Mouse (Mus musculus) Patski (cell line): ENCODE measurements around the gene Bend3. TPM values are rescaled to one million over a fixed set of nuclear protein-coding genes. Genes with fewer than 3 reads are reported as not detected.
A peak's percentile ranks its signal among the peaks of the same experiment; 100 is the strongest.

Source experiments
- ATAC-seq: fragments of 100-300 bp; one replicate; pipeline ENCODE4 v1.8.0; 2021
- CTCF ChIA-PET: fragments of 350-600 bp; sonication (Branson Sonifier 250); formaldehyde crosslinking; loops from one replicate; lab custom pipeline; 2022; ENCODE audit warnings: inconsistent platforms; lab: Charles Lee
- POLR2A ChIA-PET: fragments of 350-600 bp; sonication (Branson Sonifier 250); formaldehyde crosslinking; loops from one replicate; lab custom pipeline; 2022; ENCODE audit warnings: antibody characterized with exemption, inconsistent platforms; lab: Charles Lee
- DNase-seq: peaks from one replicate; pipeline ENCODE4 v3.0.0-alpha.2; 2011; ENCODE audit warnings: low read depth, low spot score
- H3K27me3 ChIP-seq: fragments of 371-371 bp; one replicate; pipeline ENCODE4 v1.5.1; 2021
- CTCF ChIP-seq: fragments of 100-300 bp; IDR thresholded peaks from one replicate; pipeline ENCODE4 v1.5.1; 2021
- in situ Hi-C: fragments of 300-500 bp; cut with MboI; formaldehyde crosslinking; loops from 3 replicates; pipeline ENCODE4 v1.11.1; 2018; ENCODE audit warnings: low pct_unique_long_range_greater_than_20kb, mixed read lengths
- polyA plus RNA-seq: library from polyadenylated mRNA; unstranded; gene quantifications from one replicate; pipeline ENCODE4 v1.2.3, GENCODE M21; 2021

Gene Bend3
- polyA plus RNA-seq = 10.4 TPM

DNA sequence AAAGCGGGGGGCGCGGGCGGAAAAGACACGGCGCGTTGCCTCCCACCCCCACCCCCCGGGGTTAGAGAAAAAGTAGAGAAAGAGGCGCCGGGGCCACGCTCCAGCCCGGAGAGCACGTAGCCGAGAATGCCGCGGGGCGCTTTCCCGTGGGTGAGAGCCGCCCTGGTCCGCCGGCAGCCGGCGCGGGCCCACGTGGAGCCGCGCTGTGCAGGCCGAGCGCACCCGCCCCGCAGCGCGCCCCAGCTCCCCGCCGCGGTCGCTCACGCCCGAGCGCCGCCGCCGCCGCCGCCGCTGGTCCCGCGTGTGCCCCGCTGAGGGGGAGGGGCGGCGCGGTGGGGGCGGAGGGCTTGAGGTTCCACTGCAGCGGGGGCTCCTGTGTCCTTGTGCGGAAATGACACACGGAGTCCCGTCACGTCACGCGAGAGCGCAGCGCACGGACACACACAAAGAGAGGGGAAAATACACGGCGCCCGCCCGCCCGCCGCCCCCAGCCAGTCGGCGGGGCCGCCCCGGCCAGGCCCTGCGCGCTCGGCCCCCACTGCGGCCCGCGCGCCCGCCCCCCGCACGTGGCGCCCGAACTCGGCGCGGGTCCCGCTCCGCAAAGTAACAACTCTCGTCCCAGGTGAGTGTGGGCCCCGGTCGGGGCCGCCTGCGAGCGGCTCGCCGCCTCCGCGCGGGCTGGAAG, at the start of gene Bend3:
Gene Bend3 (plus strand): TSS at position 81 of the 685 bp plus-strand sequence.
- TF ChIP-seq CTCF = no peak
- in situ Hi-C loops = no loop called here
- DNase-seq (no peak), ATAC-seq (peak; percentile 37)
- H3K27me3 ChIP-seq = no peaks in the 10 kb centered on the region
- CTCF ChIA-PET = no interaction called here
- POLR2A ChIA-PET = no interaction called here

DNA sequence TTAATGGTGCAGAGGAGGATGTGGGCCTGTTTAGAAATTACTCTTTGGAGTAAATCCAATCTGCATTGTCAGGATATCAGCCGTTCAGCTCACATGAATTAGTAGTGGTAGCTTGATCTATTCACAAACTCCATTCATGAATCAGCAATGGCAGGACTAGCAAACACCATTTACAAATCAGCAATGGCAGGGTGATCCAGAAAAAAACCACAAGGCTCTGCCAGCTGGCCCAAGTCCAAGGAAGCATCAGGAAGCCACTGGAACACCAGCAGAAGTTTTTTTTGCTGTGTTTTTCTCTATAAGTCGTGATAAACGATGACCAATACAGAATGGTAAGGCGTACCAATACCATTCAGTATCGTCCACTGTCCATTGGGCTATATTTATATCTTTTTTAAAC, 48.0 kb upstream of the Bend3 start:
- TF ChIP-seq CTCF = no peak
- no peak for ATAC-seq

DNA sequence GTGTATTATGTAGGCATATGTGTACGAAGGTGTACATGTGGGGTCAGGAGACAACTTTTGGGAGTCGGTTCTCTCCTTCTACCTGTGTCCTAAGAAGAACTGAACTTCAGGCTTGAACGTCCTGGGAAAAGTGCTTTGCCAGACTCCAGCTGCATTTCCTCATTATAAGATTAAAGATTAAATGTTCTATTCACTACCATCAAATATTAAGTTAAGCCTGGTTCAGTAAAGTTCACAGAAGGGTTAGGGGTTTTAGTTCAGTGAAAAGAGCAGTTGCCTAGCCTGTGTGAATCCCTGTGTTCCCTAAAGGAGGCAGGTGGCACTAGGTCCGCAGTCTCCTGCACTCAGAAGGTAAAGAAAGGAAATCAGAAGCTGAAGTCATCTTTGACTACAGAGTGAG, 44.3 kb upstream of the Bend3 start:
- no peak for TF ChIP-seq CTCF
- ChIA-PET POLR2A (no interaction called here), CTCF (interaction anchor here (0.9 kb wide), 1 partner anchor 11 kb away, joined by 3 read pairs; no protein-coding TSS in a partner anchor)
- ATAC-seq (no peak), DNase-seq (no peak)
- no peaks in the 10 kb centered on the region for H3K27me3 ChIP-seq
- in situ Hi-C loops = no loop called here

More for the DNA sequence above, 48.0 kb upstream of the Bend3 start:
- in situ Hi-C loops = no loop called here
- ChIA-PET POLR2A (no interaction called here), CTCF (no interaction called here)
- H3K27me3 ChIP-seq = no peaks in the 10 kb centered on the region
- DNase-seq = no peak

DNA sequence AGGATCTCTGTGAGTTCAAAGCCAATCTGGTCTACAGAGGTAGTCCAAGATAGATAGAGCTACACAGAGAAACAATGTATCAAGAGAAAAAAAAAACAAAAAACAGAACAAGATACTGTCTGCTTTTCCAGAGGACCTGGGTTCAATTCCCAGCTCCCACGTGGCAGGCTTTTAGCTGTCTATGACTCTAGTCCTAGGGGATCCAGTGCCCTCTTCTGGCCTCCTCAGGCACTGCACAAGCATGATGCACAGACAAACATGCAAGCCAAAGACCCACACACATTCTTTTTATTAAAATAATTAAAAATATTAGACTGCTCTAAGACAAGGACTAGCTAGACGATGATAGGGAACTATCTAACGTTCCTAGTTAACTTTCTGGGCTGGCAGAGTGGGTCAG, 42.9 kb upstream of the Bend3 start:
- ChIA-PET CTCF (interaction anchor here (1.0 kb wide), 1 partner anchor 57 kb away, joined by 3 read pairs; no protein-coding TSS in a partner anchor), POLR2A (no interaction called here)
- in situ Hi-C loops = no loop called here
- peak; percentile 43 for TF ChIP-seq CTCF
- H3K27me3 ChIP-seq = no peaks in the 10 kb centered on the region
- DNase-seq = no peak
- no peak for ATAC-seq

GRCm38 (mm10) chr10:43439492-43439941, 39.1 kb upstream of the Bend3 start:
- no peak for ATAC-seq
- DNase-seq = no peak
- no peak for TF ChIP-seq CTCF
- CTCF ChIA-PET = interaction anchor here (1.1 to 2.5 kb wide), 2 partner anchors 16 to 22 kb away, joined by 3 to 6 read pairs; no protein-coding TSS in a partner anchor
- no peaks in the 10 kb centered on the region for H3K27me3 ChIP-seq
- in situ Hi-C loops = no loop called here
- POLR2A ChIA-PET = no interaction called here

DNA sequence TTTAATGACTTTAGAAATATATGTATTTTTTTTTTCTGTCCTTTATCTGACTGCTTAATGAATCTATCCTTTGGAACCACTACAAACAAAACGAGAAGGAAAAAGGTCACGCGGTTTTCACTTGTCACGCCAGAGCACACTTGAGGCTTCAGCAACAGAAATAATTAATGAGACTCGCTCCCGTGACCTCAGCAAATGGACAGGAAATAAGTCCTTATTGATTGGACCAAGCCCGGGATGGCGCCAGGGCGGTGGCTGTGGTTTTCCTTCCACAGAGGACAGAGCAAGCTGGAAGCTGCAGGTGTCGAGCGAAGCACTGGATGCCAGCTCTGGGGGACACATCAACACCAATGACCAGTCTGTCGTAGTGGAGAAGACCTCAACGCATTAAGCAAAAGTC, 38.6 kb upstream of the Bend3 start:
- no peak for DNase-seq
- CTCF ChIA-PET = interaction anchor here (1.1 to 2.5 kb wide), 2 partner anchors 17 to 22 kb away, joined by 3 to 6 read pairs; no protein-coding TSS in a partner anchor
- no peak for TF ChIP-seq CTCF
- in situ Hi-C loops = no loop called here
- POLR2A ChIA-PET = no interaction called here
- no peaks in the 10 kb centered on the region for H3K27me3 ChIP-seq
- no peak for ATAC-seq

- POLR2A ChIA-PET = interaction anchor here (0.7 to 1.1 kb wide), 3 partner anchors 13 to 220 kb away, joined by 3 to 4 read pairs (median 3); no protein-coding TSS in a partner anchor
- ATAC-seq (no peak), DNase-seq (no peak)
- H3K27me3 ChIP-seq = no peaks in the 10 kb centered on the region
- CTCF ChIA-PET = interaction anchor here (1.2 to 1.5 kb wide), 2 partner anchors 11 to 41 kb away, joined by 3 to 4 read pairs; no protein-coding TSS in a partner anchor
- in situ Hi-C loops = no loop called here
- no peak for TF ChIP-seq CTCF
These were observed 37.5 kb upstream of the Bend3 start for GRCm38 (mm10) chr10:43440981-43441740.

DNA sequence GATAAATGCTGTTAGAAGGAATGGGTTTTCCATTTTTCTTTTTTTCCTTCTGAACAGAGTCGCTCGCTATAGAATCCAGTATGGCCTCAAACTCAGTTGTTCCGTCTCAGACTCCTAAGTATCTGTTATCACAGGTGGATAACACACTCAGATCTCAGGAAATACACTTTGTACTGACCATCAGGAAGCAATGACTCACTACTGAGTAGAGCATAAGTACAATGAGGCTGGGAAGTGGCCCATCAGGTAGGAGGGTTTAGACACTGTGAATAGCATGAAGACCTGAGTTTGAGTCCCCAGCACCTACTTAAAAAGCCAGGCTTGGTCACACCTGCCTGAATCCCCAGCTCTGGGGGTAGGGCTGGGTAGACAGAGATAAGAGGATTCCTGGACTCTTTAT, 30.0 kb upstream of the Bend3 start:
- in situ Hi-C loops = no loop called here
- POLR2A ChIA-PET = no interaction called here
- CTCF ChIA-PET = no interaction called here
- no peak for TF ChIP-seq CTCF
- H3K27me3 ChIP-seq = no peaks in the 10 kb centered on the region
- DNase-seq (no peak), ATAC-seq (no peak)

- ChIA-PET CTCF (interaction anchor here (0.9 to 1.9 kb wide), 11 partner anchors 9 to 470 kb away, joined by 3 to 9 read pairs (median 4); no protein-coding TSS in a partner anchor), POLR2A (no interaction called here)
- H3K27me3 ChIP-seq = no peaks in the 10 kb centered on the region
- ATAC-seq (peak; percentile 93), DNase-seq (peak; percentile 24)
- TF ChIP-seq CTCF = peak; percentile 77
- in situ Hi-C loops = no loop called here
These were observed 26.6 kb upstream of the Bend3 start for GRCm38 (mm10) chr10:43451848-43452662.

GRCm38 (mm10) chr10:43452663-43452996, 26.0 kb upstream of the Bend3 start:
- in situ Hi-C loops = no loop called here
- no peaks in the 10 kb centered on the region for H3K27me3 ChIP-seq
- ATAC-seq (no peak), DNase-seq (no peak)
- no peak for TF ChIP-seq CTCF
- POLR2A ChIA-PET = no interaction called here
- CTCF ChIA-PET = interaction anchor here (1.0 to 1.9 kb wide), 10 partner anchors 11 to 471 kb away, joined by 3 to 9 read pairs (median 4); no protein-coding TSS in a partner anchor
